In genomic region chr4:150582966-150583776, GRCm38 (mm10) we compare ENCODE assay signal across 8 mouse cellular contexts.
DNase-seq lines count a peak whose midpoint lies in the region; ATAC-seq and TF ChIP-seq lines count a peak whose summit lies in the region.

No protein-coding gene starts in this region.

- TF ChIP-seq CTCF in liver, postnatal 0 days (IDR thresholded peaks at IDR 0.05; ENCODE audit: low read depth) = no peak

- H3K4me1 ChIP-seq in ES-E14 (ENCODE audit: control insufficient read depth in 2 of 2, insufficient read depth in 2 of 2, low read length in 2 of 2, poor library complexity in 1 of 2) = peaks cover 0 to 3% of the 10 kb centered on the region in 2 experiments; a peak in 1 of 4 replicates
- H3K4me1 ChIP-seq in liver, postnatal 0 days (ENCODE audit: insufficient read depth) = peaks cover 51% of the 10 kb centered on the region

- in situ Hi-C loops in ES-E14 (cut with MboI; ENCODE audit: low sequenced_read_pairs in 2 of 2, unreplicated experiment in 2 of 2) = no loop called here

- peak overlapping the region; percentile 48 for H3K4me2 ChIP-seq in liver, postnatal 0 days (ENCODE audit: low read depth, low read length)

- DNase-seq in ES-E14 (ENCODE audit: low read depth, low spot score) = no peak
- peak; percentile 78 for DNase-seq in cerebellum, adult 11-12 months
- DNase-seq in frontal cortex, postnatal 10 days (ENCODE audit: low spot score in 2 of 2) = peak; percentile 48 to 61
- peak; percentile 62 to 66 for DNase-seq in layer of hippocampus, adult 8-10 months (ENCODE audit: low spot score in 2 of 2)
- DNase-seq in liver, postnatal 0 days = peak; percentile 66
- peak; percentile 70 for DNase-seq in yolk sac, embryonic 10.5 days (ENCODE audit: low spot score)

- no peaks in the 10 kb centered on the region for H3K27me3 ChIP-seq in liver, postnatal 0 days (ENCODE audit: insufficient read depth, low read length)

- no peaks in the 10 kb centered on the region for H3K9me3 ChIP-seq in ES-E14 (ENCODE audit: control insufficient read depth, insufficient read depth, low read depth, low read length)
- no peaks in the 10 kb centered on the region for H3K9me3 ChIP-seq in liver, postnatal 0 days (ENCODE audit: low read length)

- peak; percentile 63 to 85 for ATAC-seq in hematopoietic stem cell, adult 5-6 weeks (replicated peaks in 1 of 2; ENCODE audit: insufficient read depth in 1 of 2, low FRiP score in 2 of 2, low TSS enrichment in 1 of 2, low read depth in 1 of 2, poor library complexity in 2 of 2, severe bottlenecking in 2 of 2)
- ATAC-seq in liver, postnatal 0 days = peak; percentile 77
- peak; percentile 61; the same call in 1 of the 2 replicates for ATAC-seq in neutrophil, adult 5-6 weeks (ENCODE audit: extremely low read depth, insufficient number of reproducible peaks, low FRiP score, poor library complexity, severe bottlenecking)

- TF ChIP-seq EP300 in liver, postnatal 0 days (IDR thresholded peaks at IDR 0.05; ENCODE audit: low read depth) = no peak

- no peak overlapping the region for H3K27ac ChIP-seq in ES-E14 (ENCODE audit: insufficient read depth, low read depth, low read length, poor library complexity, severe bottlenecking)
- peak overlapping the region; percentile 68 for H3K27ac ChIP-seq in liver, postnatal 0 days (ENCODE audit: low read depth)

- no peaks in the 10 kb centered on the region for H3K36me3 ChIP-seq in ES-E14 (ENCODE audit: control insufficient read depth, insufficient read depth, low read length, poor library complexity, severe bottlenecking)
- H3K36me3 ChIP-seq in liver, postnatal 0 days (replicated peaks; ENCODE audit: insufficient read depth, low read length) = 0 out of 2 replicates have a peak, but pooled peaks cover 5% of the 10 kb centered on the region

- 29% methylated on average over 13 of the region's 13 CpGs for WGBS in liver, postnatal 0 days (ENCODE audit: insufficient replicate concordance)

- peak overlapping the region; percentile 13 to 17; a peak in 3 of 4 replicates for H3K4me3 ChIP-seq in ES-E14 (ENCODE audit: insufficient read depth in 1 of 2, low read depth in 1 of 2, low read length in 2 of 2, poor library complexity in 1 of 2, severe bottlenecking in 1 of 2)
- no peak overlapping the region for H3K4me3 ChIP-seq in liver, postnatal 0 days (ENCODE audit: low read depth, low read length)

- H3K9ac ChIP-seq in ES-E14 (ENCODE audit: insufficient read depth, low read depth, low read length, poor library complexity, severe bottlenecking) = no peak overlapping the region; the same call in 1 of the 2 replicates
- peak overlapping the region; percentile 10; the same call in 1 of the 2 replicates for H3K9ac ChIP-seq in liver, postnatal 0 days (replicated peaks)

TF ChIP-seq in ES-E14, 5 proteins besides CTCF, POLR2A, EP300 and RAD21:
- no peak for TF ChIP-seq MAFK (IDR thresholded peaks at IDR 0.05; ENCODE audit: insufficient read depth, low read depth, low read length)
- no peak for TF ChIP-seq ZNF384 (IDR thresholded peaks at IDR 0.05; ENCODE audit: low read depth, low read length)
- TF ChIP-seq CHD2 (IDR thresholded peaks at IDR 0.05; ENCODE audit: low read depth, low read length) = no peak
- no peak for TF ChIP-seq HCFC1 (IDR thresholded peaks at IDR 0.05; ENCODE audit: borderline replicate concordance, insufficient read depth, low read length)
- TF ChIP-seq ZC3H11A (IDR thresholded peaks at IDR 0.05; ENCODE audit: borderline replicate concordance, low read depth, low read length) = no peak
TF ChIP-seq in ES-E14: peak in this region for 0.
